Mouse (Mus musculus) cortical plate, adult 2 months (tissue): ENCODE results near the gene Furin.

ENCODE experiments used
- CTCF ChIP-seq: fragments of 200-500 bp; IDR thresholded peaks from 2 replicates; pipeline ENCODE4 v1.5.1; 2011; ENCODE audit warnings: mild to moderate bottlenecking, control low read depth, low read length; ENCODE audit not compliant: insufficient read depth; ENCODE audit errors: extremely low read depth
- POLR2A ChIP-seq: fragments of 200-500 bp; IDR thresholded peaks from 2 replicates; pipeline ENCODE4 v1.6.1; 2011; ENCODE audit warnings: mild to moderate bottlenecking, low read length, control low read depth; ENCODE audit not compliant: insufficient read depth; ENCODE audit errors: extremely low read depth

- no peak for TF ChIP-seq POLR2A
- no peak for TF ChIP-seq CTCF
Observed at GRCm38 (mm10) chr7:80346173-80346572, 59.1 kb downstream of the Furin start.
